Mouse (Mus musculus) NIH3T3 (cell line): Measurements from ENCODE around the gene Bach2.

Experiments
- DNase-seq: peaks from one replicate; pipeline ENCODE4 v3.0.0-alpha.2; 2012; ENCODE audit warnings: low read depth

Gene Bach2

GRCm38 (mm10) chr4:32225191-32225590, 13.4 kb upstream of the Bach2 start:
- DNase-seq, result no peak

- no peak for DNase-seq
These were observed 10.5 kb upstream of the Bach2 start for GRCm38 (mm10) chr4:32227970-32228557.

GRCm38 (mm10) chr4:32229266-32229665, 9.3 kb upstream of the Bach2 start:
- DNase-seq, result no peak

- peak; percentile 32 for DNase-seq
These were observed 7.1 kb upstream of the Bach2 start for GRCm38 (mm10) chr4:32231258-32232055.

GRCm38 (mm10) chr4:32235920-32236705, 2.5 kb upstream of the Bach2 start:
- no peak for DNase-seq

GRCm38 (mm10) chr4:32238921-32239748, 531 bp downstream of the Bach2 start:
- DNase-seq, result peak; percentile 72

- DNase-seq, result peak; percentile 87
These were observed 1.1 kb downstream of the Bach2 start for GRCm38 (mm10) chr4:32239749-32240131.

GRCm38 (mm10) chr4:32240457-32241030, 1.9 kb downstream of the Bach2 start:
- no peak for DNase-seq

- DNase-seq, result no peak
These were observed 2.9 kb downstream of the Bach2 start for GRCm38 (mm10) chr4:32241351-32241980.

GRCm38 (mm10) chr4:32242122-32242615, 3.6 kb downstream of the Bach2 start:
- DNase-seq, result no peak

GRCm38 (mm10) chr4:32243458-32243857, 4.9 kb downstream of the Bach2 start:
- DNase-seq, result no peak

GRCm38 (mm10) chr4:32244092-32244745, 5.6 kb downstream of the Bach2 start:
- DNase-seq, result no peak

- DNase-seq, result peak; percentile 12
These were observed 7.0 kb downstream of the Bach2 start for GRCm38 (mm10) chr4:32245586-32245985.

- DNase-seq, result no peak
These were observed 7.4 kb downstream of the Bach2 start for GRCm38 (mm10) chr4:32246020-32246419.

GRCm38 (mm10) chr4:32246801-32247200, 8.2 kb downstream of the Bach2 start:
- no peak for DNase-seq

GRCm38 (mm10) chr4:32247463-32248113, 9.0 kb downstream of the Bach2 start:
- no peak for DNase-seq

- DNase-seq, result peak; percentile 81
These were observed 9.6 kb downstream of the Bach2 start for GRCm38 (mm10) chr4:32248236-32248635.

- no peak for DNase-seq
These were observed 10.4 kb downstream of the Bach2 start for GRCm38 (mm10) chr4:32248990-32249393.

GRCm38 (mm10) chr4:32249748-32250332, 11.2 kb downstream of the Bach2 start:
- DNase-seq, result peak; percentile 52
